Mouse (Mus musculus) natural killer cell, adult 2 months (primary cell): Measurements from ENCODE around the gene Trim80.
"Not testable (repeated sequence)": the region's sequence is repeated elsewhere in the genome, so short reads cannot be mapped to it uniquely, and the experiment has no call there.

Experiments
- DNase-seq, 2 experiments: peaks; one replicate each; pipeline ENCODE4 v3.0.0; 2022; ENCODE audit warnings: low spot score in 2 of 2

Gene Trim80

GRCm38 (mm10) chr11:115492387-115492786, 52.0 kb downstream of the Trim80 start:
- no peak for DNase-seq

DNA sequence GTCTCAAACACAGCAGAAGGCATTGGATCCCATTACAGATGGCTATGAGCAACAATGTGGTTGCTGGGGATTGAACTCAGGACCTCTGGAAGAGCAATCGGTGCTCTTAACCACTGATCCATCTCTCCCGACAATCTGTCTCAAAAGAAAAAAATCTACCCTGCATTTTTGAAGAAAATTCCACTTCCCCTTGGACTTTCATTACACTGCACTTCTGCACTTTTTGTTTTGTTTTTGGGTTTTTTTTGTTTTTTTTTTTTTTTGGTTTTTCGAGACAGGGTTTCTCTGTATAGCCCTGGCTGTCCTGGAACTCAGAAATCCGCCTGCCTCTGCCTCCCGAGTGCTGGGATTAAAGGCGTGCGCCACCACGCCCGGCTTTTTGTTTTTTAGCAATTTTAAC, 56.2 kb downstream of the Trim80 start:
- not testable (repeated sequence) for DNase-seq
